Mouse (Mus musculus) lung, embryonic 14.5 days (tissue): ENCODE results near the gene Dnajb14. TPM values are rescaled to one million over a fixed set of nuclear protein-coding genes. Genes with fewer than 3 reads are reported as not detected.

Experiments used
- ATAC-seq: fragments of 200-750 bp; cut with Nextera tagmentation; 2 replicates; pipeline ENCODE4 v1.8.0; 2017; ENCODE audit warnings: mild to moderate bottlenecking, moderate TSS enrichment, moderate library complexity; ENCODE audit not compliant: insufficient read depth
- DNase-seq: peaks from one replicate; pipeline ENCODE4 v3.0.0-alpha.2; 2015
- H3K27ac ChIP-seq: fragments of 300-500 bp; sonication (generic); 2 replicates; pipeline ENCODE4 v1.5.1; 2014; ENCODE audit warnings: low read depth, mild to moderate bottlenecking, moderate library complexity
- H3K27me3 ChIP-seq: fragments of 300-500 bp; sonication (generic); 2 replicates; pipeline ENCODE4 v1.6.1; 2014; ENCODE audit warnings: low read length, control low read depth; ENCODE audit not compliant: insufficient read depth
- H3K36me3 ChIP-seq: fragments of 300-500 bp; sonication (generic); 2 replicates; pipeline ENCODE4 v1.6.1; 2014; ENCODE audit warnings: control low read depth; ENCODE audit not compliant: insufficient read depth
- H3K4me1 ChIP-seq: fragments of 300-500 bp; sonication (generic); 2 replicates; pipeline ENCODE4 v1.6.1; 2014; ENCODE audit warnings: antibody characterized with exemption, control low read depth; ENCODE audit not compliant: insufficient read depth
- H3K4me2 ChIP-seq: fragments of 300-500 bp; sonication (generic); 2 replicates; pipeline ENCODE4 v1.6.1; 2014; ENCODE audit warnings: mild to moderate bottlenecking
- H3K4me3 ChIP-seq: fragments of 300-500 bp; sonication (generic); 2 replicates; pipeline ENCODE4 v1.5.1; 2014; ENCODE audit warnings: low read depth, low read length
- H3K9ac ChIP-seq: fragments of 300-500 bp; sonication (generic); 2 replicates; pipeline ENCODE4 v1.6.1; 2014
- H3K9me3 ChIP-seq: fragments of 300-500 bp; sonication (generic); 2 replicates; pipeline ENCODE4 v1.6.1; 2016; ENCODE audit warnings: low read depth, low read length, control low read depth
- CTCF ChIP-seq: IDR thresholded peaks from 2 replicates; pipeline ENCODE4 v1.5.1; 2016; ENCODE audit warnings: antibody characterized with exemption, low read depth
- WGBS: fragments of 180-500 bp; shearing (Covaris S2); extraction: QIAGEN DNeasy Blood & Tissue Kit; methylation state at CpG from one replicate; pipeline ENCODE4 v1.1.7; 2014; 5-methylcytosine and 5-hydroxymethylcytosine counted together
- polyA plus RNA-seq: library from polyadenylated mRNA; unstranded; fragments of >200 nt; fragmentation: Nextera tagmentation; extraction: Ambion mirVana; gene quantifications from 2 replicates; pipeline ENCODE4 v1.2.1, GENCODE M21; 2014

Dnajb14 gene
- polyA plus RNA-seq, 1 experiment from 2014 or later = 15.5 TPM

DNA sequence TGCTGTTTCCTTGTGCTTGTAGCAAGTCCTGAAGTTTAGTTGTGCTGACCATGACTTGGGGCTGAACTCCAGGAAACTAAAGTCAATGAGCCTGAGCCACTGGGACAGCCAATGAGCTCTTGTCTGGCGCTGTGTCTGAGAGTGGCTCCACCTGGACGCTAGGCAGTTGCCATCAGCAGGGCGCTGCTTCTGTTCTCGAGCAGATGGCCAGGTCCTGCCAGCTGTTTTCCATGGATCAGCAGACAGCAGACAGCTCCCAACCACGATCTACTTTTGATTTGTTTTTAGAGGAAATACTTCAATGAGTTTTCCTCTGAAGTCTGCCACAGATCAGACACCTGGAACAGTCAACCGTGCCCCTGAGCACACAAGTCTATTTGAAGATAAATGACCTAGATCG lies 65.3 kb downstream of the Dnajb14 start:
- TF ChIP-seq CTCF = no peak
- H3K9me3 ChIP-seq = no peaks in the 10 kb centered on the region
- no peaks in the 10 kb centered on the region for H3K27me3 ChIP-seq
- no peak overlapping the region for H3K4me2 ChIP-seq
- no peak overlapping the region for H3K27ac ChIP-seq
- DNase-seq = peak; percentile 76
- peak; percentile 71; the same call in 1 of the 2 replicates for ATAC-seq
- H3K4me1 ChIP-seq = no peaks in the 10 kb centered on the region
- no peak overlapping the region for H3K9ac ChIP-seq
- 27% methylated on average over 7 of the region's 7 CpGs for WGBS
- no peak overlapping the region for H3K4me3 ChIP-seq
- H3K36me3 ChIP-seq = peaks cover 13% of the 10 kb centered on the region

DNA sequence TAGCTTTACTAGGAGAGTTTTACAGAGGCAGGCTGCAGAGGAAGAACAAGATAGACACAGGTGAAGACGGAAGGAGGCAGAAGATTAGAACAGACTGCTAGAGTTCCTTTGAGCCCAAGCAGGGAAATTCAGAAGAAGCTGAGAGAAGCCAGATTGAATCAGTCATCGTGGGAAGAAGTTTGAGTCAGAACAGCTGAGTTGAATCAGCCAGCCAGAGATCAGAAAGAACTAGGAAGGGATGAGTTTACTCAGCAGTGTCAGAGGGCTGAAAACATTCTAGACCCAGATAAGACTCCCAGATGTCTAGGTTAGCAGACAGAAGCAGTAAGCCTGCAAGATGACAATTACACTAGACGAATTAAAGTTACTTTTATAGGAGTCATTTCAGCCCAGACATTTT lies 66.5 kb downstream of the Dnajb14 start:
- no peaks in the 10 kb centered on the region for H3K27me3 ChIP-seq
- peaks cover 7% of the 10 kb centered on the region for H3K36me3 ChIP-seq
- no peak overlapping the region for H3K4me2 ChIP-seq
- DNase-seq (peak; percentile 40), ATAC-seq (no peak)
- H3K9ac ChIP-seq = no peak overlapping the region
- H3K4me3 ChIP-seq = no peak overlapping the region
- WGBS = 40% methylated on average over 3 of the region's 3 CpGs
- H3K27ac ChIP-seq = no peak overlapping the region; the same call in 1 of the 2 replicates
- TF ChIP-seq CTCF = no peak
- no peaks in the 10 kb centered on the region for H3K9me3 ChIP-seq
- no peaks in the 10 kb centered on the region for H3K4me1 ChIP-seq

DNA sequence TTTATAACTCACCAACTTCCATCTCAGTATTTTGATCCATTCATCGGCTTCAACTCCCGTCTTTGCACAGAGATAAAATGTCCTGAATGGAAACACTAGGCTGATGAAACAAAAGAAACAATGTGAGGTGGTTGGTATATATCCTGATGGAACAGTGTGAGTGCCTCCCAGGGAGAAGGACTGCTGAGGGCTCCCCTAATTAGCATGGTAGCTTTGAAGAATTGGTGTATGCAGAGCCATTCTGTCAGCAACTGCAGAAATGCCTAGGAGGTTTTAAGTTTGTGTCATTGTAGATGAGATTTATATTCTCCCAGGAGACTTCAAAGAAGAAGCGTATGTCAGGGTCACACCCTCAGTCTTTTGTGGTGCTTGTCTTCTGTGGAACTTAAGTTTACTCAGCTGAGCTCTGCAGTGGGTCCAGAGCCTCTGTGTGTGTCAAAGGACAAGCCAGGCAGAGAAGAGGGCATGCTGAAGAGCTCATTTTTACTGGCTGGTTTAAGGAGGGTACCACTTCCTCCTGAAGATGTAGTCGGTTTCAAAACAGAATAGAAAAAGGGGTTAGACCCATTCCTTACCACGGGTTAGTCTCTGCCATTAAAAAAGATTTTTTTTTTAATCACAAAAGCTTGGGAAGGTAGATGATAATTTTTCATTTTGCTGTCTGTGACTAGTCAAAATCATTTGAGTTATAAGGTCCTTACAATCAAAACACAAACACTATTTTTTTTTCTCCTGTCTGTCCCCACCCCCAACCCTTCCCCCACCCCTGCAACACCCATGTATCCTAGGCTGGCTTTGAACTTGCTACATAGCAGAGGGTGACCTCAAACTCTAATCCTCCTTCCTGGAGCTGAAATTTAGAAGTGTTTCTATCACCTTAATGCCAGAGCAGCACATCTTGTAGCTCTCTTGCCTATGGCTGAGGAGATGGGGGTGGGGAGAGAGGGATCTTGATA lies 68.4 kb downstream of the Dnajb14 start:
- no peaks in the 10 kb centered on the region; the same call in 1 of the 2 replicates for H3K4me1 ChIP-seq
- no peaks in the 10 kb centered on the region for H3K27me3 ChIP-seq
- no peak overlapping the region for H3K27ac ChIP-seq
- H3K4me2 ChIP-seq = no peak overlapping the region
- H3K36me3 ChIP-seq = no peaks in the 10 kb centered on the region; the same call in 1 of the 2 replicates
- H3K9me3 ChIP-seq = no peaks in the 10 kb centered on the region
- H3K9ac ChIP-seq = no peak overlapping the region
- DNase-seq (no peak), ATAC-seq (no peak)
- TF ChIP-seq CTCF = no peak
- no peak overlapping the region for H3K4me3 ChIP-seq
- 30% methylated on average over 5 of the region's 5 CpGs for WGBS

DNA sequence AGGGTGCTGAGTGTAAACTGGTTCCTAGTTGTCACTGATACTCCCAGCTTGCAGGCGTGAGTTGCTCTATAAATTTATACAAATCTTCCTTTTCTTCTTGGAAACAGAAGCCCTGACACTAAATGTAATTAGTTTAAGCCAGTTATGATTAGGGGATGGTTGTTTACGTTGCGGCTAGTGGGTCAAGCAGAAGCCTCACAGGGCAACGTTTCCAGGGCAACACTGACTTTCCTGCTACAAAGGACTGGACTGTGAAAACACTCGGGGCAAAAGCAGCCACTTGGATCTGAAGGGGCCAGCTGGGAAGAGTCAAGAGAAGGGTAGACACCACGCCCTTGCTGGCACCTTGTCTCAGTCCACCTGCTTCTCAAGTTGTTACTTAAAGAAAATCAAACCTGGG lies 69.1 kb downstream of the Dnajb14 start:
- no peak for ATAC-seq
- no peak overlapping the region for H3K9ac ChIP-seq
- H3K4me2 ChIP-seq = no peak overlapping the region
- H3K9me3 ChIP-seq = no peaks in the 10 kb centered on the region
- peak; percentile 20 for DNase-seq
- no peak overlapping the region for H3K4me3 ChIP-seq
- H3K27me3 ChIP-seq = no peaks in the 10 kb centered on the region
- no peak for TF ChIP-seq CTCF
- H3K36me3 ChIP-seq = no peaks in the 10 kb centered on the region
- WGBS = 19% methylated on average over 6 of the region's 6 CpGs
- H3K27ac ChIP-seq = no peak overlapping the region
- no peaks in the 10 kb centered on the region; the same call in 1 of the 2 replicates for H3K4me1 ChIP-seq

GRCm38 (mm10) chr3:137938608-137939007 lies 71.1 kb downstream of the Dnajb14 start:
- WGBS = 46% methylated on average over 6 of the region's 6 CpGs
- Histone ChIP-seq H3K27me3 (no peaks in the 10 kb centered on the region), H3K36me3 (no peaks in the 10 kb centered on the region), H3K27ac (no peak overlapping the region), H3K4me3 (no peak overlapping the region), H3K4me2 (peak overlapping the region; percentile 43), H3K9ac (no peak overlapping the region), H3K9me3 (no peaks in the 10 kb centered on the region), H3K4me1 (no peaks in the 10 kb centered on the region; the same call in 1 of the 2 replicates)
- peak; percentile 51 for TF ChIP-seq CTCF
- peak; percentile 83 for DNase-seq
- peak; percentile 73 for ATAC-seq

DNA sequence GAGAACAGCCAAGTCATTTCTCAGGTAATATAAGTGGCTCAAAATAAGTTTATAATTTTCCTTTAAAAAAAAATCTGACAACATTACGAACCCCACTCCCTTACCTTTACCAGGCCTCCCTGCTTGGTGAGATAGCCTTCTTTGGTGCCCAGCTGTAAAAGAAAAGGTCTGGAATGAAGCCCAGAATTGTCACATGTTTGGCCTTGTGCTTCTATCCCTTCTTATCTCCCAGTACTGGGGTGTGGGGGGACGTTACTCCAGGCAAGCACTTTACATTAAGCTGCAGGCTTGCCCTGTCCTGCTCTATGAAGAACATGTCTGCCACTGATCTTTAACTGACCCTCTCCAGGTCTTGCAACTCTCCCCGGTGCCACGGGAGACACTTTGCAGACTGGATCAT lies 73.3 kb downstream of the Dnajb14 start:
- Histone ChIP-seq H3K36me3 (no peaks in the 10 kb centered on the region), H3K4me2 (no peak overlapping the region), H3K27me3 (no peaks in the 10 kb centered on the region), H3K27ac (no peak overlapping the region), H3K4me3 (no peak overlapping the region), H3K4me1 (no peaks in the 10 kb centered on the region; the same call in 1 of the 2 replicates), H3K9me3 (no peaks in the 10 kb centered on the region), H3K9ac (no peak overlapping the region)
- peak; percentile 70 for DNase-seq
- peak; percentile 68; the same call in 1 of the 2 replicates for ATAC-seq
- WGBS = 50% methylated on average over 4 of the region's 4 CpGs
- TF ChIP-seq CTCF = no peak

GRCm38 (mm10) chr3:137941555-137941954 lies 74.1 kb downstream of the Dnajb14 start:
- Histone ChIP-seq H3K27me3 (no peaks in the 10 kb centered on the region), H3K4me1 (no peaks in the 10 kb centered on the region; the same call in 1 of the 2 replicates), H3K36me3 (no peaks in the 10 kb centered on the region), H3K9ac (no peak overlapping the region), H3K9me3 (no peaks in the 10 kb centered on the region), H3K4me2 (no peak overlapping the region), H3K27ac (no peak overlapping the region), H3K4me3 (no peak overlapping the region)
- ATAC-seq (no peak), DNase-seq (no peak)
- TF ChIP-seq CTCF = no peak
